Mouse (Mus musculus) frontal cortex, adult 2 months (tissue): ENCODE data around the gene Trabd2b. TPM values are rescaled to one million over a fixed set of nuclear protein-coding genes. Genes with fewer than 3 reads are reported as not detected.

Source experiments
- DNase-seq, 2 experiments: peaks; one replicate each; pipeline ENCODE4 v3.0.0; 2022; ENCODE audit warnings: low spot score in 1 of 2; ENCODE audit errors: extremely low spot score in 1 of 2
- polyA plus RNA-seq: library from polyadenylated mRNA; depleted of rRNA; stranded (reverse); fragments of >200 nt; gene quantifications from 2 replicates; pipeline ENCODE4 v1.2.3, GENCODE M21; 2012

Trabd2b gene
- polyA plus RNA-seq, 1 experiment, result 1.8 TPM

DNA sequence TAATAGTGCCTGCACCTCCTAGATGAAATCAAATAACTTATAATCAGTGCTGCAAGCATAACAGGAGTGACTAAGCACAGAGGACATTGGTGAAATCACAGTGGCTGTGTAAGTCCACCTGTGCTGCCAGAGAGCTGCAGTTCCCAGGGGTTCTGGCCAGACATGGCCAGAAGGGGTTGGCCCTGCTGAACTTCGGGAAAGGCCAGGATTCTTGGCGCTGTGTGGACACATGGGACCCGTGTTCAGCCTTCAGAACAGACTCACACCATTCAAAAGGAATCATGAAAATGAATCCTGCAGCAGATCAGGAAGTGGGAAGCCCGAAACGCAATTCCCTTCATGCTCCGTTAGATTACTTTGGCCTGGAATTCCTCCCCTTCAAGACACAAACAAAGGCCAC is 125.1 kb downstream of the Trabd2b start:
- no peak for DNase-seq

DNA sequence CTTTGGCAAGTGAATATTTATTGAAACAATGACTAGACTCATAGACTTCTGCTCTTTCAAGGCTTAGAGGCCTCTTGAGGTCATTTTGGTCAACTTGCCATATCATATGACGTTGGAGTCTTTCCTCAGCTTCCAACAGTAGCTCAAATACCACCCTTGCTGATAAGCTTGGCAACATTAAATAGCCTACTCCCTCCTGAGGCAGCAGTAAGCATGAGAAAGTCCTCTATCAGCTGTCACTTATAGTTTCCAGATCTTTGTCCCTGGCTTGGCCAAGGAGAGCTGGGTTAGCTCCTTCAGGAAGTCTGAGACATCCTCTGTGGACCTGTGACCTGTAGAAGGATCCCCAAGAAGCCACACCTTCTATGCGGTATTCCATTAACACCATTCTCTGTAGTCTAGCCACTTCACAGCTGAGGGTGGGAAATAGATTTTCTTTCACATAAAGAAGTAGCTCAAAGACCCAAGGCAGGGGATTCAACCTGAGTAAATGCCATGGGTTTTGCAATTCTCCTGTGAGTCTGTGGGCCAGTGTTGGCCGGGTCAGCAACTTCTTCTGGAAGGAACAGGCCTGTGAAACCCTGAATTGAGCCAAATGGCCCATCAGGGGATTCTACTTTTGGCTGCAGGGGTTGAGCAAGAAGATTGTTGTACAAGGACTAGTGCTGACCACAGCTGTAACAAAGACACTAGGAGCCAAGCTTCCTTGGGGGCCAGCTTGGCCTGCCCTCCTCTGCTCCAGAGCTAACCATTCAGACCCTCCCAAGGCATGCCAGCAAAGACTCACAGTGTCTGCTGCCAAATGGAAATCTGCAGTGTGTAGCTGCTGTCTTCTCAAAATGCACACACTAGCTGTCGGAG is 127.6 kb downstream of the Trabd2b start:
- DNase-seq, result no peak

DNA sequence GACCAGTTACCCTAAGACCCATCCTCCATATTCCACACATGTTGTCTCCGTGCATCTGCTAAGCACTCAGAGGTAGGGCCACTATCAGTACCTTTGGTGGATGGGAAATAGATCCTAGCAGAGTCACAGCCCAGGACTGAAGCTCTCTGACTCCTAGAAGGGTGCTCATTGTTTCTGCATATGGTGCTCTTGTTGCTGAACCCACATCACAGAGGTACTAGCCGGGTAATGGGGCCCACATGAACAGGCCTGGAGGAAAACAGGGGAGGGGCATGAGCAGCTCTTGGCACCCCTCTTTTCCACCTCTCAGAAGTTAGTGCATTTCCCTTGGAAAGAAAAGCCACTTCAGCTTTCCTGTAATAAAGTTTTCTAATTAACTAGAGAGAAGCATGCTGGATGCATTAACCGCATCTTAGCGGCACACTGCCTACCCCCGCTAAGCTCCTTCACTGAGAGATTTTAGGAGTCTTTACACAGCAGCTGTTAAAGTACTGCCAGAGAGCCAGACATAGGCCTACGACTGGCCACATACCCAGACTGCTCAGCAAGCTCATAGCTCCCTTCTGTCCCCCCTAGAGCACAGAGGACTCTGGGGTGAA is 131.0 kb downstream of the Trabd2b start:
- no peak for DNase-seq

DNA sequence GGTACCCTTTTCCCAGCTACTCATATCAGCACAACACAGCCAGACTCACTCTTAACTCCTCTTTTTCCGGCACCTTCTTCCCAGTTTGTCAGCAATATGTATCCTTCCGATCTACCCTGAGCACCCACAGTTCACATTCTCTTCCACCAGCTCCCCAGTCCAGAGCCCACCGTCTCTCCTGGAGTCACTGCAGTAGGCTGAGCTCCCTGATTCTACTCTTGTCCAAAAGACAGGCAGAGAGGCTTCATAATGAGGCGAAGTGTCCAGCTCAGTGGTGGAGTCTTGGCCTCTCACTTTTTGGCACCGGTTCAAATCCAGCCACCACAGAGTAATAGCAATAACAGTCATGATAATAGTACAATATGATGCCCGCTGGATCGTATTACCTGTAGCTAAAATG is 133.5 kb downstream of the Trabd2b start:
- no peak for DNase-seq

DNA sequence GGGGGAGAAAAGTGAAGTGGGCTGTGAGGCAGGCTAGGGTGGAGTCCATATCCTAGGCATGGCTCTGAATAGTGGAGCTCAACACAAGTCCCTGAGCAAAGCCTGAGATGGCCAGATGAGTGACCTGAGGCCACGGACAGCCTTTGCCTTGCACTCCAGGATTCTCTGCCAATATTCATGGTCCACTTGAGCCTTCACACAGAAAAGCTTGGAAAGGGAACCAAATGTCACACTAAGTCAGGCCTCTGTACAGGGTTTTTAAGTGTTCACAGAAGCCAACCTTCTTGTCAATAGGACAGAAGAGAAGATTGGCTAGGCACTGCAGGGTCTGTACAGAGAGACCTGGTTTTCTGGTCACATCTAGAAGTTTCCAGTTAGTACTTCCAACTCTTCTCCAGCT is 134.7 kb downstream of the Trabd2b start:
- no peak for DNase-seq

DNA sequence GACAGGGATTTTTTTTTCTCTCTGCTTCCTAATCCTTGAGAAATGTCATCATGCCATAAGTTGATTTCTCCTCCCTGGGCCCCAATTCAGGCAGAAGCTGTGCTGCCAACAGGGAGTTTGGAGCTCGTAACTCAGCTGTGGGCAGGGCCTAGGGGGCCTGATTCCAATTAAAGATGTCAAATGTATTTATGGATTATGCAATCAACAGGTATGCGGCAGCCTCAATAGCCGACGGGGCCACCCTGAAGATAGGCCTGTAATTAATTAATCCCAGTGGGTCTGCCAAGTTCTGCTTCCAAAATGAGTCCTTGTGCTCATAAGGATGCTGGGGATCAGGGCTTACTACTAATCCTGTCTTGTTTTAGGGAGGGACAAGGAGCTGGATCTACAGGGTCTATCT is 135.6 kb downstream of the Trabd2b start:
- no peak for DNase-seq

DNA sequence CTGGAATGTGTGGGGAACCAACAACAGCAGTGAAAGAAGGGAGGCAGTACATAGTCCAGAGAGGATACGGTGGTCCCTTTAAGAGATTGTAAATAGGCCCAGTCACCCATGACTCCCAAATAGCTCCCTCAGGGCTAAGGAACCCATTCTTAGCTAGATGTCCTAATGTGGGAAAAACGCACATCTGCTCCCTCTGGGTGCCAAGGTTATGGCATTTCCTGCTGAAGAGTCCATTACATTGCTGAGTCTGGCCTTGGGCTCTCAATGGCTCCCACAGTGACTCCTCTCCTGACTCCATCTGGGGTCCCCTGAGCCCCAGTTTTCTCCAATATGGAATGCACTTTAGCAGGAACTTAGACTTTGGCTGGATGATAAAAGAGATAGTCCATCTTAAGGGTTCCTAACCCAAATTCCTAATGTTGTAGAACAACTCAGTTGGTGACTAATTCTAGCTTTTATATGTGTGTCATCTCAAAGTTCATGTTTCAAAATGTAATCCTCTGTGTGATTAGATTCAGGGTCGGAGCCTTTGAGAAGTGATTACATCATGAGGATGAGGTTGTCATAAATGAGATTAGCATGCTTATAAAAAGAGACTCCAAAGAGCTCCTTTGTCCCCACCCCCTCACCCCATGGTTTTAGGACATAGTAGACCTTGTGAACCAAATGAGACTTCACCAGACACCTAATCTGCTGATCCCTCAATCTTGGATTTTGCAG is 139.1 kb downstream of the Trabd2b start:
- no peak for DNase-seq

DNA sequence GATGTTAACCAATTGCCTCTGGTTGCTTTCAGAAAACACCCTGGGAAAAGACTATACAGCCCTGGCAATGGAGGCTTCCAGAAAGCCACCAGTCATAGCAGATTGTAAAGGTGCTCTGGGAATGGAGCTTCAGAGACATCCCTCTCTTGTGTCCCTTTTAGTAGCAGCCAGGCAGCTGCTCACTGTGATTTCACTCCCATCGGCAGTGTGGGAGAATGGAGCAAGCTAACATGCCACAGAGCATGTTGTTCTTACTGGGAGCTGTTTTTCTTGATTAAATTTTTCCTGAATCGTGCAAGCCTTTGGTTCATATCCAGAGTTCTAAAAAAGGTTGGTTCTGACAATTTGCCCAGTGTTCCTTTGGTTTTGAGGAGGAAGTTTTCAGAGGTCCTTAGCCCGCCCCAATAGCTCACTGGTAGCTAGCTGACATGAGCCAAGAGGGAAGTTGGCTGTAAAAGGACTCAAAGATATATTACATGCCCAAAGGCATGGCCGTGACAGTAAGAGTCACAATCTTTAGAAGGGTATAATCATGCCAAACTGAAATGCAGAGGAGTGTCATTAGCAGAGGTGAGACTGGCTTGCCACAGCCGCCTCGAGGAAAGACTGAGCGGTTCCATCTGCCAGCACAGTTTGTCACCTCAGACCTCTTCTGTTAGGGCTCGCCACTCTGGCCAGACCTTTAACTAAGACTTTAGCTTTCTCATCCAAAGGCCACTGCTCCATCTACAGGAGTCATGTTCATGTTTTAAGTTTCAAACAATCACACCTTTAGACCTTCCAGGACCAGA is 141.3 kb downstream of the Trabd2b start:
- DNase-seq, result peak in 1 of 2 experiments; percentile 16

DNA sequence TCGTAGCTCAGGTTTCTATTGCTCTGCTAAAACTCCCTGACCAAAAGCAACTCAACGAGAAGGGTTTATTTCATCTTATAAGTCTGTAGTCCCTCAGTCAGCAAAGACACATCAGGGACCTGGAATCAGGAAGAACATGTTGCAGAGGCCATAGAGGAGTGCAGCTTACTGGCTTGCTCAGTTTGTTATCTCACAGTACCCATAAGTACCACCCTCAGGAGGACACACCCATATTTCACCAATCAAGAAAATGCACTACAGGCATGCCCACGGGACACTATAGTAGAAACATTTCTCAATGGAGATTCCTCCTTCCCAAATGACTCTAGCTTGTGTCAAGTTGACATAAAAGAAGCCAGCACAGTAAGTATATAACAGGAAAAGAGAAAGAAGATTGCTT is 143.0 kb downstream of the Trabd2b start:
- no peak for DNase-seq

DNA sequence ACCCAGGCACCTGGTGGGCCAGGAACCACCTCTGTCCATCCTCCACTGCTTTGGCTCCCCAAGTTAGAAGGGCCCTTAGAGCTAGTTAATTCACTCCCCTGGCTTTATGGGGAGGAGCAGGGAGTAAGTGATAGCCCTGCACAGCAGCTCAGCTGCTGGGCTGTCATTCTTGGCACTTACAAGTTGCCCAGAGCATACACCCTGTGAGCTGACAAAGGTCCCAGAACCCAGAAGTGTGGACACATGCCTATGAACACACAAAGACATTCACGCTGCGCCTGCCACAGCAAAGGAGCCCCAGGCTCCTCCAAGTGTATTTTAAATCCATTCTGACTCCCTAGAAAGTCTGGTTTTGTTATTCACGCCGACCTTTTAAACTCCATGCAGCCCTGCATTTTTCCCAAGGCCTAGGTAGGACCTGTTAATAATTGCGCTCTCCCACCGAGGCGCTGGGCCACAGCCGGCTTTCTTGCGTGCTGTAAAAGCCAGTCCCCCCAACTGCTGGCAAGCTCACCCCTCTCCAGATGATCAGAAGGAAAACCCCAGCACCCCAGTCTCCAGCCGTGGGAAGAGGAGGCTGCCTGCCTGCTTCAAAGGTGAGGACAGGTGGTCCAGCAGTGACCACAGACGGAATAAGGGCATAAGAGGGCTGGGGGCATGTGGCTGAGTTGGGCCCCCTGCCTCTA is 144.1 kb downstream of the Trabd2b start:
- DNase-seq, result no peak

DNA sequence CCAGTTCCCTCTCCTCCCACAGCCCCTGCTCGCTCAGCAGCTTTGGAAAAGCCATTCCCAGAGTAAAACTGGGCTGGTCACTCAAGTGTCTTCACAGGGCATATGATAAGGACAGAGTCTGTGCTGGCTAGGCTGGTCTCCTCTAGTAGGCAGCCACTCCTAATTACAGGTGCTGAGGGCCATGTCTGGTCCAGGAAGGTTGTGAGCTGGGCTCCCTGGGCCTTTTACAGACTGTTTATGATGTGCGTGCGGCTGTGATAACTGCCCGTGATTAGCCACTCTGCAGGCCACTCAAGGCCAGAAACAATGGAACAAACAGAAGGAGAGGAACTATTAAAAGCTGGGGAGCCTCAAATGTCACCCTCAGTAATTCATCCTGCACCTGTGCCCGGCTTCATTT is 150.4 kb downstream of the Trabd2b start:
- DNase-seq, result no peak

DNA sequence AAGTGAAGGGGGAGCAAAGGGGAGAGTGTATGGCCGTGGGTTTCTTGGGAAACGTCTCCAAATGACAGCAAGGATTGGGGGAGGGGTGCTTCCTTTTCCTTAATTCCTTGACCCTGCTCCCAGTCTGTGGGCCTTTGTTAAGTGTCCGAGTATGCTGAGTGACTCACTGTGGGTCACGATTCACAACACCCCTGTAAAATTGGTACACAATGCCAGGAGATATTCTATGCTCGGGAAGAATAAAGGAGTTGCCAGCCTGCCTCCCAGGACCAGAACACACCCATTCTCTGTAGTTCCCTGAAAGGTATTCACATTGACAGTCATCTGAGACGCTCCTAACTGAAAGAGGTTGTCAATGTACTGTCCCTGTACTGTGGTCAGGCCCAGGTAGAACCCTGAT is 151.2 kb downstream of the Trabd2b start:
- no peak for DNase-seq

DNA sequence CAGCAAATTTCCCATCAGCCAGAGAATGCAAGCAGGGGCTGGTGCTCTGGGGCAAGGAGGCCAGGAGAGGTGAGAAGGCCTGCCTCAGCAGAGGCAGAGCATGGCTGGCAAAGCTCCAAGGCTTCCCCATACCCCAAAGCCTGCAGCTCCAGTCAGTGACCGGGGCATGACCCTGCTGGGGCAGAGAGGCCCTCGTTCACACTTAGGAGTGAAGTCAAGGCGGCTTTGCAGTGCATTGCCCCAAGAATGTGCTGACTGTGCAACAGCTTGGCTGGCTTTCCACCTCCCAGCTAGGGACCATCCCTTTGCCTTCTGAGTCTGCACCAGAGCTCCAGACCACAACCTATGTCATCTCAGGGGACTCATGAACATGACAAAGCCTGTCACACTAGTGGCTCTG is 152.0 kb downstream of the Trabd2b start:
- no peak for DNase-seq

DNA sequence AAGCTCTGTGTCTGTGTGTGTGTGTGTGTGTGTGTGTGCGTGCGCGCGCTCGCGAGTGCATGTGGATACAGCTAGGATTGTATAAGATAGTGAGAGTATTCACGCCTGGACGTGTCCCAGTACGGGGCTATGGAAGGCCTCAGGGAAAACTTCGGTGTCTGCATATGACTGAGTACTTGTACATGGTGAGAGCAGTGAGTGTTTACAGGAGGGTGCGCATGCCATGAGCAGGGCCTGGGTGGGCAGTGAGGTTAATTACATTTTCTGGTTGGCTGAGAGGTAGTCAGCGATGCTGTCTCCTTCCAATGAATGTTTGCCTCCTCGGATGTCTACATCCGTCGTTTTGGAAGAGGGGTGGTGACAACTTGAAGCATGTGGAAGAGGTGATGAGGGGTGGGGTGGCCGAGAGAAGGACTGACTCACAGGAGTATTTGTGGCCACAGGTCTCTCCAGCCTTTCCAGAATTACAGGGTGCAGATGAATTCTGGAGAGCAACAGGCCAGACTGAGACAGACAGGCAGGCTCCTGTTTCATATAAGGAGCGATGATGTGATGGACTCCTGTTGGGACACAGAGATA is 154.2 kb downstream of the Trabd2b start:
- no peak for DNase-seq

DNA sequence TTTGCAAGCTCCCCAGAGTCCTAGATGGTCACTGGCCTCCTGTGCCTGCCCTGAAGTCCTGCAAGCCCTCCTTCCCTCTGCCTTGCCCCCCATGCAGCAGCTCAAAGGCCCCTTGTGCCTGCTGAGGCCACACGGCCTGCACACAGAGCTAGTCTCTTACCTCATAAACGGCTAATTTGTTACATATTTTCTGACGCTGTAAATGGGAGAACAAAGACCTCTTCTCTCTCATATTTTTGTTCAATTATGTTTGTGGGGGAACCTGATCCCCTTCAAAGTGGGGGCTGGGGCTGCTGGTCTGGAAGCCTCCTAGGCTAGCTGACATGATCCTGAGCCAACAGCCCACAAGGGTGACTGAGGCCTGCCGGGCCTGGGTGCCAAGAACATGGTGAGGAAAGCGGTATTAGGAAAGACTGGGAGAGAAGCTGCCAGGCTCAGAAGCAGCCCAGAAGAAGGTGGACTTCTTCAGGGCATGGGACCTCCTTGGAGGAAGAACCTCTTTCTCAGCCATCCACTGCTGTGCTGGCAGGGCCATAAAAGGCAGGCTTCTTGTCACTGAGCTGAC is 157.7 kb downstream of the Trabd2b start:
- no peak for DNase-seq

DNA sequence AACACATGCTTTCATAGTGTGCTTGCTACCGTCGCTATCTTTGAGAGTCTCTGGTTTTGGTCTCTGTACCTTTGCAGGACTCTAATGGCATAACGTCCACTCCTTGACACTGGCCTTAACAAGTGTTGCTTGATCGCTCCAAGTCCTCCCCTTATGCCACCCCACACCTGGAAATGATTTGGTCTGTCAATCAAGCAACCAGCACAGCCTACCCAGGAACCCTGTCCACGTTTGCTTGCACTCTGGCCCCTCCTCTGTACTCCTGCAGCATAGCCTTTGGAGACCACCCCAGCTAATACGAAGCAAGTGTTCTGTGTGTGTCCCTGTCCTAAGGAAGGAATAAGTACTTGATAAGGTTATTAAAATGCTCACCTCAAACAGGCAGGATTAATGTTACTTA is 161.1 kb downstream of the Trabd2b start:
- no peak for DNase-seq

DNA sequence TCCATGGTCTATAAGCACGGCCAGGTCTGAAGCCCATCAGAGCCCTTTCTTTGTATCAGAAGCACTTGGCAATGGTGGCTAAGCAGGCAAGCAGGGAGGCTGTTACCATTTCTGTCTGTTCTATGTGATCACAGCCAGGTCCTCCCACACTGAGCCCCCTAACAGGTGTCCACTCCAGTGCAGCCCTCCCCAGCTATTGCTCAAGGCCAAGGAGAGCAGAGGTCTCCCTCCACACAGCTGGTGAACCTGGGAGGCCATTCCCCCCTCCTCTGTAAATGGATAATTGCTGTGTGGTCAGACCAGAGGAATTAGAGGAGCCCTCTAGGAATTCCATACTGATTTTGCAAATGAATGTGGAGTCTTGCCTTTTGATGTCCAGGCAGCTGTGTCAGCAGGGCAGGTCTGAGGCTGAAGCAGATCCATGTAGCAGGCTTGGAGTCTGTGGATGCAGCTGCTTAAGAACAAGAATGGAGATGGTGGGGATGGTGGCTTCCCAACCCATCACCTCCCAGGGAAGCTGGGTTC is 161.6 kb downstream of the Trabd2b start:
- DNase-seq, result no peak

DNA sequence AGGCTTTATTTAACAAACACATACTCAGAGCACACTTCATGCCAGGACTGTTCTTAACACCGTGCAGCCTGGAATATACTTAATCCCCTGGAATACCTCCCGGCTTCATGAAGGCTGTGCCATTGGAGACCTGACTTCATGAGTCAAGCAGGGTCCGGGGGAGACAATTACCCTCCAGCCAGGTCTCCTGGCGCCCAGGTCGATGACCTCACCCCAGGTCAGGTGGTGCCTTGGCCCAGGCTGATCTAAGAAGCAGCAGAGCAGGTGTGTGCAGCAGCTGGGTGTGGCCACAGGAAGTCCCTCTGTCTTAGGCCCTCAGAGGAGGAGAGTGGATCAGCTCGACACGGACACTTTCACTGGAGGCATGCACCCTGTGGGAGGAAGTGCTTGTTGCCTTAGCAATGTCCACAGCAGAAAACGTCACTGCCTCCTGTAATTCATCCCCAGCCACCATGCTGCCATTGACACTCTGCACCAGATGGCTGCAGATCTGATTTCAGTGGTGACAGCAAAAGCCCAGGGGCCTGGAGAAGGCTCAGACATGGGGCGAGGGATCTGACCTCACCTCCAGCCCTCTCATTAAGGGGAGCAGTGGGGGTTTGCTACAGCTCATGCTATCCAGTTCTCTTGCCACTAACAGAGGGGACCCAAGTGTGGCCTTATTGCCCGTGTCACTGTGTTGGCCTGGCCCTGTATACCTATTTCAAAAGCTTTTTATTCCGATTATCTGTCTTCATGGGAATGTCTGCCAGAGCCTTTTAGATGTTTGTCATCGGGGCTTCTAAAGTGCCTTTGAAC is 171.8 kb downstream of the Trabd2b start:
- DNase-seq, result no peak
